In genomic region chr2:169494503-169495311, GRCm38 (mm10) we compare ENCODE assay signal across 15 mouse cellular contexts.
DNase-seq lines count a peak whose midpoint lies in the region; ATAC-seq and TF ChIP-seq lines count a peak whose summit lies in the region.
"Had no signal": no experiment of that assay in that cellular context is flagged by ENCODE, and none has a peak within 500 bp of the region (broad histone marks: within the 10 kb centered on the region; RNA-seq: fewer than 3 reads in every experiment).

No protein-coding gene starts in this region.

- no peaks in the 10 kb centered on the region for H3K9me3 ChIP-seq in heart, embryonic 13.5 days
- H3K9me3 ChIP-seq in liver, postnatal 0 days (ENCODE audit: low read length) = no peaks in the 10 kb centered on the region
- no peaks in the 10 kb centered on the region for H3K9me3 ChIP-seq in liver, embryonic 11.5 days (ENCODE audit: control insufficient read depth, low read length)
- no peaks in the 10 kb centered on the region for H3K9me3 ChIP-seq in lung, embryonic 16.5 days (ENCODE audit: control insufficient read depth, low read length)
- H3K9me3 ChIP-seq: forebrain, embryonic 12.5 days; midbrain, embryonic 15.5 days had no signal

- no peaks in the 10 kb centered on the region for H3K27me3 ChIP-seq in heart, embryonic 13.5 days (replicated peaks)
- H3K27me3 ChIP-seq in liver, postnatal 0 days (ENCODE audit: insufficient read depth, low read length) = no peaks in the 10 kb centered on the region
- no peaks in the 10 kb centered on the region for H3K27me3 ChIP-seq in liver, embryonic 11.5 days (replicated peaks; ENCODE audit: control insufficient read depth, insufficient read depth, low read length)
- no peaks in the 10 kb centered on the region for H3K27me3 ChIP-seq in lung, embryonic 16.5 days (ENCODE audit: control insufficient read depth, insufficient read depth, low read depth, low read length)
- H3K27me3 ChIP-seq: midbrain, embryonic 15.5 days had no signal

- peak overlapping the region; percentile 54 for H3K4me2 ChIP-seq in heart, embryonic 13.5 days
- peak overlapping the region; percentile 56 for H3K4me2 ChIP-seq in liver, postnatal 0 days (ENCODE audit: low read depth, low read length)
- H3K4me2 ChIP-seq in liver, embryonic 11.5 days = no peak overlapping the region
- H3K4me2 ChIP-seq in lung, embryonic 16.5 days (ENCODE audit: low read depth, low read length) = 0 out of 2 replicates have a peak overlapping the region, but pooled peaks have one; percentile 3
- H3K4me2 ChIP-seq: forebrain, embryonic 12.5 days; midbrain, embryonic 15.5 days had no signal

- WGBS in heart, embryonic 13.5 days = 29% methylated on average over 11 of the region's 11 CpGs
- 63% methylated on average over 11 of the region's 11 CpGs for WGBS in liver, postnatal 0 days (ENCODE audit: insufficient replicate concordance)
- 74% methylated on average over 11 of the region's 11 CpGs for WGBS in liver, embryonic 11.5 days
- 14% methylated on average over 11 of the region's 11 CpGs for WGBS in lung, embryonic 16.5 days

- TF ChIP-seq CTCF in liver, postnatal 0 days (IDR thresholded peaks at IDR 0.05; ENCODE audit: low read depth) = no peak
- no peak for TF ChIP-seq CTCF in layer of hippocampus, adult 2 months (conservative IDR thresholded peaks at IDR 0.05)

- H3K4me3 ChIP-seq in heart, embryonic 13.5 days = no peak overlapping the region
- H3K4me3 ChIP-seq in liver, postnatal 0 days (ENCODE audit: low read depth, low read length) = peak overlapping the region; percentile 30; the same call in 1 of the 2 replicates
- H3K4me3 ChIP-seq in liver, embryonic 11.5 days (ENCODE audit: low read depth, low read length) = no peak overlapping the region
- H3K4me3 ChIP-seq in lung, embryonic 16.5 days (ENCODE audit: low read length) = no peak overlapping the region
- no peak overlapping the region for H3K4me3 ChIP-seq in layer of hippocampus, adult 2 months
- H3K4me3 ChIP-seq: forebrain, embryonic 12.5 days; midbrain, embryonic 15.5 days had no signal

- H3K27ac ChIP-seq in heart, embryonic 13.5 days (replicated peaks) = peak overlapping the region; percentile 70
- peak overlapping the region; percentile 70 for H3K27ac ChIP-seq in liver, postnatal 0 days (ENCODE audit: low read depth)
- no peak overlapping the region for H3K27ac ChIP-seq in liver, embryonic 11.5 days (ENCODE audit: low read depth, low read length)
- peak overlapping the region; percentile 57; the same call in 1 of the 2 replicates for H3K27ac ChIP-seq in lung, embryonic 16.5 days (ENCODE audit: low read length)
- H3K27ac ChIP-seq in layer of hippocampus, adult 2 months = no peak overlapping the region
- H3K27ac ChIP-seq: forebrain, embryonic 12.5 days; hindbrain, postnatal 0 days; midbrain, embryonic 15.5 days had no signal

- no peak for TF ChIP-seq EP300 in liver, postnatal 0 days (IDR thresholded peaks at IDR 0.05; ENCODE audit: low read depth)

- H3K36me3 ChIP-seq in heart, embryonic 13.5 days = no peaks in the 10 kb centered on the region
- no peaks in the 10 kb centered on the region for H3K36me3 ChIP-seq in liver, postnatal 0 days (replicated peaks; ENCODE audit: insufficient read depth, low read length)
- H3K36me3 ChIP-seq in liver, embryonic 11.5 days (ENCODE audit: control insufficient read depth, insufficient read depth, low read length) = no peaks in the 10 kb centered on the region
- H3K36me3 ChIP-seq in lung, embryonic 16.5 days (ENCODE audit: control insufficient read depth, insufficient read depth, low read length) = no peaks in the 10 kb centered on the region
- H3K36me3 ChIP-seq: forebrain, embryonic 12.5 days; midbrain, embryonic 15.5 days had no signal

- DNase-seq in heart, adult 18-20 months = no peak
- peak; percentile 51 for DNase-seq in liver, postnatal 0 days
- DNase-seq in liver, embryonic 11.5 days (ENCODE audit: low spot score) = no peak
- DNase-seq in lung, postnatal 36 days = peak; percentile 10
- no peak for DNase-seq in layer of hippocampus, adult 2 months (ENCODE audit: low spot score in 2 of 2)
- DNase-seq: adrenal gland, postnatal 14 days; cerebellum, adult 2 months; embryo, embryonic 11 days; thymus, adult 2 months had no signal

- no peak for ATAC-seq in heart, embryonic 13.5 days (ENCODE audit: extremely low read depth, insufficient number of reproducible peaks, low FRiP score, low TSS enrichment)
- peak; percentile 53 for ATAC-seq in liver, postnatal 0 days
- ATAC-seq in liver, embryonic 11.5 days (replicated peaks; ENCODE audit: low FRiP score) = no peak
- ATAC-seq in lung, embryonic 16.5 days (ENCODE audit: low read depth) = peak; percentile 86
- ATAC-seq: CD4-positive, CD25-positive, alpha-beta regulatory T cell, adult 4 months; hindbrain, postnatal 0 days; midbrain, embryonic 15.5 days had no signal

- H3K4me1 ChIP-seq in heart, embryonic 13.5 days = peaks cover 22% of the 10 kb centered on the region
- H3K4me1 ChIP-seq in liver, postnatal 0 days (ENCODE audit: insufficient read depth) = 0 out of 2 replicates have a peak, but pooled peaks cover 2% of the 10 kb centered on the region
- H3K4me1 ChIP-seq in liver, embryonic 11.5 days (replicated peaks; ENCODE audit: control insufficient read depth, insufficient read depth, low read length) = 0 out of 2 replicates have a peak, but pooled peaks cover 4% of the 10 kb centered on the region
- H3K4me1 ChIP-seq in lung, embryonic 16.5 days (replicated peaks; ENCODE audit: control insufficient read depth, insufficient read depth, low read length) = peaks cover 16% of the 10 kb centered on the region

- no peak overlapping the region for H3K9ac ChIP-seq in heart, embryonic 13.5 days
- 0 out of 2 replicates have a peak overlapping the region, but pooled peaks have one; percentile 44 for H3K9ac ChIP-seq in liver, postnatal 0 days (replicated peaks)
- no peak overlapping the region for H3K9ac ChIP-seq in liver, embryonic 11.5 days (ENCODE audit: low read depth, low read length)
- H3K9ac ChIP-seq in lung, embryonic 16.5 days (ENCODE audit: low read length) = no peak overlapping the region
- H3K9ac ChIP-seq: forebrain, embryonic 12.5 days; midbrain, embryonic 15.5 days had no signal

Comparison
In these comparisons a context has a peak if more than half of its experiments do, and no peak if none do; other contexts are left out.
1. ATAC-seq: peak in liver, postnatal 0 days (single experiment) and lung, embryonic 16.5 days (single experiment); none in heart, embryonic 13.5 days (single experiment) and liver, embryonic 11.5 days (single experiment).
2. H3K27ac ChIP-seq: peak in heart, embryonic 13.5 days (single experiment), liver, postnatal 0 days (single experiment) and lung, embryonic 16.5 days (single experiment); none in liver, embryonic 11.5 days (single experiment) and layer of hippocampus, adult 2 months (single experiment).
3. DNase-seq: peak in liver, postnatal 0 days (single experiment) and lung, postnatal 36 days (single experiment); none in heart, adult 18-20 months (0 of 2), liver, embryonic 11.5 days (single experiment) and layer of hippocampus, adult 2 months (0 of 2).